Mouse (Mus musculus): ENCODE data around the gene Ptpn5. TPM values are rescaled to one million over a fixed set of nuclear protein-coding genes. Genes with fewer than 3 reads are reported as not detected.

The Ptpn5 gene
- not detected in 2 replicates for total RNA-seq (2015)
- not detected in 2 replicates for total RNA-seq (2017)

DNA sequence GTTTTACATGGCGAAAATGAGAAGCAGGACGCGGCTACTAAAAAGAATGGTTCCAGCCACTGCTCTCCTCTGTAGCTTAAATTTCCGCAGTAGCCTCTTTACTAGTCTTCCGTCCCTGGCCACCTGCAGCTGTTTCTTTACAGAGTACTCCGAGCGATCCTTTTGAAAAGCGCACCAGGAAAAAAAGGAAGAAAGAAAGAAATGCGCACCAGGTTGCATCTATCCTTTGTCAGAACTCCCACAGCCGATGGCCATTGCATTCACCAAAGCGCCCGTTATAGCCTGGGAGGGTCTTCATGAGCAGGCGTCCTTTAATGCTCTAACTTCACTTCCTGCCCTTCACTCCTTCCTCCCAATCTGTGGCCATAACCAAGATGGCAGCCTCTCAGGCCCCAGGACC, at the start of gene Ptpn5:
Ptpn5 (minus strand) TSS at position 354 of the 400 bp plus-strand sequence.
- no peak for ATAC-seq (replicated peaks; ENCODE audit: poor library complexity)

DNA sequence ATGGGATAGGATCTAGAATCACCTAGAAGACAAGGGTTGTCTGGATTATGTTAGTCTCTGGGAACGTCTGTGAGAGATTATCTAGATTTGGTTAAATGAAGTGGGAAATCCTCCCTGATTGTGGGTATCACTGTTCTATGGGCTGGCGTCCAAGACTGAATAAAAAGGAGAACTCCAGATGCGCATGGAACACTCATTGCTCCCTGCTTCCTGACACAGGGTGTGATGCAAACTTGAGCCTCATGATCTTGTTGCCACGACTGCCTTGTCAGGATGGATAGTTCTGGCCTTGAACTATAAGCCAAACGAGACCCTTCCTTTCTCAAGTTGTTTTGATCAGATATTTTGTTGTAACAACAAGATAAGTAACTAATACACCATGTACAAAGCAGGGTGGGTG, 37.3 kb upstream of the Ptpn5 start:
- ATAC-seq (replicated peaks; ENCODE audit: poor library complexity) = peak; percentile 72

DNA sequence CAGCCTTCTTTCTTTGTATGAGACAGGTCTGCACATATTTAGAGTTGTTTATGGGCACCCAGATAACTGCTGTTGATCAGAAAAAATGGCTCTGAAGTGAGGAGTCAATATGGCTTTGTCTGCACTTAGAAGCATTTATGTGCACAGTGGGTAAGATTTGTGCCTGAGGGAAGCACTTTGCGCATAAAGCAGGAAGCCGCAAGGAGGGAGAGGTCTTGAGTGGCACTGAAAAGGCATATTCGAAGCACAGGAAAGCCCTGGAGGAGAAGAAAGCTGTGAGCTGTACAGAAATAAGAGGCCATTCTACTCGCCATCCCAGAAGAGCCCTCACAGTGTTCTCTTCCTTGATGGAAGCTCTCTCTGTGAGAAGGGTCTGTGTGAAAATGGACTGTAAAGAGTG, 31.5 kb upstream of the Ptpn5 start:
- ATAC-seq (replicated peaks; ENCODE audit: poor library complexity) = no peak

DNA sequence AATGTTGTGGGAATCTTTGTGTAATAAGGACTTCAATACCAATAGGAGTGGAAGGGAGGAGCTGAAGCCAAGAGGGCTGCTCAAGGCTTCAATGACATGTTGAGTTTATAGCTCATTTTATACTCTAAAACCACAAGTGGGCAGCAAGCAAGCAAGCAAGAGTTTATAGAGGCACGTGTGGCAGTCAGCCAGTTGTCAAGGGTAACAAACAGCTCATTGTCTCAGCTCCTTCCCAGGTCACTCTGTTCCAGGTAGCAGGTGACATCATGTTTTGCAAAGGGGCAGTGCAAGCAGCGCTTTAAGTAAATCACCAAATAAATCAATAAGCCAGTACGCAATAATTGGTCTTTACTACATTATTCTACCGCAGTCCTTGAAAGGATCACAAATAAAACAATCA, 29.7 kb upstream of the Ptpn5 start:
- ATAC-seq (replicated peaks; ENCODE audit: poor library complexity) = no peak

DNA sequence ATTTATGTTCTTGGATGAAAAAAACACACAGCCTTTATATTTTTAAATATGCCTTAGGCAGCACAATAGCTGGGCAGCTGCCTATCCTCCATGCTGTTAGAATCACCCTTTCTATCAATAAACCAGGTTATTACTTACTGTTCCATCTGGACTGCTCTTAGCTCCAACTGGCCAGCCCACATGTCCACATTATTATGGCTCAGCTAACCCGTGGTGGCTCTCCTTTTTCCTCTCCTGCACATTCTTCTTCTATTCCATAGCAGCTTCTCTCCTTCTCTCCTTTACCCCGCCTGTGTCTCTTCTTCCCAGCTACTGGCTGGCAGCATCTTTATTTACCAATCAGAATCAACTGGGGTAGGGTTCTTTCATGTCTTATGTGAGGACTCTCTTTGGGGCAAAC, 25.0 kb upstream of the Ptpn5 start:
- ATAC-seq (replicated peaks; ENCODE audit: poor library complexity) = no peak

DNA sequence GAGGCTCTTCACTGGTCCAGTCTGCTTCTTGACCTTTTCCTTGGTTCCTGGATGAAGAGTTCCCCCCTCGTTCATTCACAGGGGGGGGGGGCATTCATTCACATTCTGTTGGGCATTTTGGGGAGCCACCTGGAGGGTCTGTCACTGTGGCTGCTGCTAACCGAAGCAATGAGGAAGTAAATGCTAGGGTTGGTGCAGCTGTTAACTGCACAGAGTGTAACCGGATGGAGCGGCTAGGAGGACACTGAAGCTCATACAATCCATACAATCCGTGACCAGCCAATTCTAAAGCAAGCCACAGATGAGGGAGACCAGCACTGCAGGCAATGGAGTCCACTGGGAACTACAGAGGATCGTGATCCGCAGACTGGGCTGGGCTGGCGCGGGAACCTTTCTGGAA, 24.3 kb upstream of the Ptpn5 start:
- peak; percentile 95 for ATAC-seq (replicated peaks; ENCODE audit: poor library complexity)

DNA sequence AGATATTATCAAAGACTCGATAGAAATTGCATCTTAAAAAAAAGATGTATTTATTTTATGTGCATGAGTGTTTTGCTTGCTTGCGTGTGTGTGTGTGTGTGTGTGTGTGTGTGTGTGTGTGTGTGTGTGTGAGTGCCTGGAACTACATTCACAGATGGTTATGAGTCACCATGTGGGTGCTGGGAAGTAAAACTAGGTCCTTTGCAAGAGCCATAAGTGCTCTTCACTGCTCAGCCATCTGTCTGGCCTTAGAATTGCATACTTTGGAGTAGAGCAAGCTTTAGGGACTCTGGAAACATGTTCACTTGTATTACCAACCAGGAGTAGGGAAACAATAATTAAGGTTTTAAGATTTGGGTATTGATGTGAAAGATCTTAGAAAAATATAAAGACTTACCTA, 22.4 kb upstream of the Ptpn5 start:
- no peak for ATAC-seq (replicated peaks; ENCODE audit: poor library complexity)

DNA sequence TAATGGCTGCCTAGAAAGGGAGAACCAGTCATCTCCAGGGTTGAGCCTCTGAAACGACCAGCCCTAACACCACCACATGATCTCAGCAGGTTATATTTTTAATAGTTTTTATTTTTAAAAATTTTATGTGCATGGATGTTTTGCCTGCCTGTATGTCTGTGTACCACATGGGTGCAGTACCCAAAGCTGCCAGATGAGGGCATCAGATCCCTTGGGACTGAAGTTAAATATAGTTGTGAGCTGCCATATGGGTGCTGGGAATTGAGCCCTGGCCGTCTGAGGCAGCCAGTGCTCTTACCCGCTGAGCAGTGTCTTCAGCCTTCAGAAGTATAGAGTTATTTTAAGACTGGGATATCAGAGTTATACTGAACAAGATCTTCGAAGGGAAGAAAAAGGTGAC, 21.9 kb upstream of the Ptpn5 start:
- ATAC-seq (replicated peaks; ENCODE audit: poor library complexity) = no peak

DNA sequence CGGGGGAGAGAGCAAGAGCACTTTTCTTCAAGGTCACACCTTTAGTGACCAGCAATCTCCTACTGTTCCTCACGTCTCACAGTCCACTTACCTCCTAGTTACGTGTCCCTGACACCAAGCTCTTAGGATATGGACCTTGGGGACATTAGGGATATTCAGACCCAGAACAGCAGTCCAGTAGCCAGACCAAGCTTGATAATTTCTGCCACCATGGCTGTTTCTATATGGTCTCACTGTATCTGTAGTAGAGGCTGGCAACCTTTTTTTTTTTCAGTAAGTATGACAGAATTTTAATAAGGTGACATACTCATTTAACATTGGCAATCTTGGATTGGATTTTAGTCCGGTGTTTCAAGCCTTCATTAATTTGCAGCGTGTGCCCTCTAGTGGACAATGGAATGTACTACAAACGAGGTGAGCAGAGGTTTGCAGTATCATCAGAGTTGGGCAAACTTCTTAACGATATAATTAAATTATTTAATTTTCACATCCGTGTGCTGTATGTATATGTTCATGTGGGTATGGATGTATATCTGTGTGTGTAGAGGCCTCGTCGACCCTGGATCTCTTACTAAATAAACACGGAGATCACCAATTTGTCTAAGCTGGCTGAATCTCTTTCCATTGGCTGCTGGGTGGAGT, 17.1 kb upstream of the Ptpn5 start:
- ATAC-seq (replicated peaks; ENCODE audit: poor library complexity) = peak; percentile 66

DNA sequence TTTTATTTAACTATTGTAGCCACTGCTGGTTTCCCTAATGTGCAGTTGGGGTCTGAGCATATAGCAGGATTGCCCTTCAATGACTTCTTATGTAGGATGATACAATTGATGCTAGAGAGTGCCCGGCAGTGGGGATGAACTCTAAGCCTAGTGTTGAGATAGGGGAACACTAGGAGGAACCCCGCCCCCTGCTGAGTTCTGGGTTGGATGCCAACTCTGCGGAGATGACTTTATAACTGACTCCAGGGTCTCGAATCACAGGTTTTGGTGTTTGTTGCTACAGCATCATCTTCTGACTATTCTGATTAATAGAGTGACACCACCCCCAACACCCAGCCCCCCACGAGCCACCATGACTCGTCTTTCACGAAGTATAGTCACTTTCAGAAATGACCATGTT, 14.8 kb upstream of the Ptpn5 start:
- ATAC-seq (replicated peaks; ENCODE audit: poor library complexity) = no peak

DNA sequence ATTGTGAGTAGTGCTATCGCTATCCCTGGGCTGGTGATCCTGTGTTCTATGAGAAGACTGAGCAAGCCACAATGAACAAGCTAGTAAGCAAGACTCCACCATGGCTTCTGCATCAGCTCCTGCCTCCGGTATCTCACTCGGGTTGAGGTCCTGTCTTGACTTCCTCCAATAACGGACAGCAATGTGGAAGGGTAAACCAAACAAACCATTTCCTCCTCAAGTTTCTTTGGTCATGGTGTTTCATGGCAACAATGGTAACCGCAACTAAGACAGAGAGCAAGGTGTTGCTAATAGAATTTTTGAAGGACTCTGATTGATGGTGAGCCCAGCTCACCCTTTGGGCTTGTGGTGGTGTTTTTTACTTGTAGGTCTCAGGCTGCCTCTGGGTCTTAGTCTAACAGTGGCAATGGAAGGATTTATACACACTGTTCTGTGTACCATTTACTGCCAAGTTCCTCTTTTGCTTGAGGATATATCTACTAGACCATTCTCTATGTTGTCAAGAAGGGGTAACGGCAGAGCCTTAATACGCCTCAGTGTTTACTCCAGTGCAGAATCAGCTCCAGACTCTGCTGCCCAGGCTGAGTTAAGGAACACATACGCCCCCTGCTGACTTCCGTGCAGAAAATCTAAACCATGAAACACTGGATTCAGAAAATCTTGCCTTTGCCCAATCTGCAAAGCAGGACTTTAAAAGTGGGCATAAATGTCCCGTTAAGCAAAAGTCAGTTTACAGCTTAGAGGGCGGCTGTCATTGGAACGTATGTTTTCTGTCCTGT, 12.7 kb upstream of the Ptpn5 start:
- ATAC-seq (replicated peaks; ENCODE audit: poor library complexity) = peak; percentile 91

DNA sequence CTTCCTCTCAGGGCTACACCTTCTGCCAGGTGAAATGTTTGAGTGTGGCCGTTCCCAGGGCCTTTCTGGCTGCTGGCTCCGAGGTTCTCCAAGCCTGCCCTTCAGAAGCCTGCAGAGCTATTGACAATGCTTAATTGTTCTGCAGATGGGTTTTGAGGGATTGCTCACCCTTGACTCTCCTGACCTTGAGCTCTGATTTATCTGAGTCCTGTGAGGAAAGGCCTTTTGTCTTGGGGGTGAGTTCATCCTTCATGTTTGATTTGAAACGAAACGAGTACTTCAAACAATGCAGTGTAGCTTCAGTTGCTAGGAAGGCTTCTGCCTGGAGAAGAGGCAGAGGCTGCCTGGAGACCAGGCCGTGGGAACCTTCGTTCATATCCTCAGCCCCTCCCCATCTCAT, 10.8 kb upstream of the Ptpn5 start:
- no peak for ATAC-seq (replicated peaks; ENCODE audit: poor library complexity)

DNA sequence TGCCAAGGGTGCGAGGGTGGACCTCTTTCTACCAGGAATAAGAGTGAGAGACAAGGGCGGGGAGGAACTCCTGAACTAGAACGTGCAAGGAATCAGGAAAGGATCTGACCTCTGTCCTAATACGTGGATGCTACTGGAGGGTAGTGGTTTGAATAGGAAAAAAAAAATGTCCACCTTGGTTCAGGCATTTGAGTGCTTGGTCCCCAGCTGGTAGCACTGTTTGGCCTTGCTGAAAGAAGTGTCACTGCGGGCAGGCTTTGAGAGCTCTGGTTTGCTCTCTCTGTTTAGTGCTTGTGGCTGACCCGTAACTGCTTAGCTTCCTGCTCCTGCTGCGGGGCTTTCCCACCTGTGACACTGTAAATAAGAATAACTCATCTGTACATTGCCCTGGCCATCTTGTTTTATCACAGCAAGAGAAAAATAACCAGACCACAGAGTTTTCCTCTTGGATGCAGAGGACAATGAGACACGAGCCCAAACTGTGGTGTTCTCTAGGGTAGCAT, 6.4 kb upstream of the Ptpn5 start:
- no peak for ATAC-seq (replicated peaks; ENCODE audit: poor library complexity)

DNA sequence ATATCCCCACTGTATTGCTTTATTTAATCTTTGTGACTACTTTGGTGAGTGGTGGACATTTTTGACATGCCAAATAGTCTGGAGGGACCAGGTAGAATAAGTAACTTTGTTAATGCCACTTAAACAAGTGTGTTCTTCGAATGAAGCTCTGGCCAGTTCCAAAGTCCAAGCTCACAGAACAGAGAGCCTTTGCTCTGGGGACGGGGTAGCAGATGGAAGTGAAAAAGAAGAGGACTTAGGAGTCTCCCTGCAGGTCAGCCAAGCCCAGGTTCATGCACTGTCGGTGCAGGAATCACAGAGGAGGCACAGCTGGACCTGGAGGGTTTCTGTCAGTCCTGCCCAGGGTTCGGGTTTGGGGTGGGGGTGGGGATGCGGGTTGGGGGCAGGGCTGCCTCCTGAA, 1.1 kb upstream of the Ptpn5 start:
- no peak for ATAC-seq (replicated peaks; ENCODE audit: poor library complexity)

DNA sequence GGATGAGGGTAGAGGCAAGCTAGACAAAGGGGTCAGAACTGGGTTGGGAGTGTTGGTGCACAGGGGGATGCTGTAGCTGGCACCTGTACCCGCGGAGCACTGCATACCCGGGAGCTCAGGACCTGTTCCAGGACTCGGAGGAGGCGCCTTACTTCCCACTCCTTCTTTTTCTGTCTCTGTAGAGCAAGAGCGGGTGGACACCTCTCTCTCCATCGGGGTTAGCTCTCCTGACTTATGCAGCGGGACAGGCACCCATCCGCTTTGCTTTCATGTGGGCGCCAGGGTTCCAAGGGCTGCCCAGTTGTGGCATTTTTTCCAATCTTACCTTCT, 588 bp downstream of the Ptpn5 start:
- ATAC-seq (replicated peaks; ENCODE audit: poor library complexity) = 0 out of 2 replicates have a peak, but pooled peaks have one; percentile 9

DNA sequence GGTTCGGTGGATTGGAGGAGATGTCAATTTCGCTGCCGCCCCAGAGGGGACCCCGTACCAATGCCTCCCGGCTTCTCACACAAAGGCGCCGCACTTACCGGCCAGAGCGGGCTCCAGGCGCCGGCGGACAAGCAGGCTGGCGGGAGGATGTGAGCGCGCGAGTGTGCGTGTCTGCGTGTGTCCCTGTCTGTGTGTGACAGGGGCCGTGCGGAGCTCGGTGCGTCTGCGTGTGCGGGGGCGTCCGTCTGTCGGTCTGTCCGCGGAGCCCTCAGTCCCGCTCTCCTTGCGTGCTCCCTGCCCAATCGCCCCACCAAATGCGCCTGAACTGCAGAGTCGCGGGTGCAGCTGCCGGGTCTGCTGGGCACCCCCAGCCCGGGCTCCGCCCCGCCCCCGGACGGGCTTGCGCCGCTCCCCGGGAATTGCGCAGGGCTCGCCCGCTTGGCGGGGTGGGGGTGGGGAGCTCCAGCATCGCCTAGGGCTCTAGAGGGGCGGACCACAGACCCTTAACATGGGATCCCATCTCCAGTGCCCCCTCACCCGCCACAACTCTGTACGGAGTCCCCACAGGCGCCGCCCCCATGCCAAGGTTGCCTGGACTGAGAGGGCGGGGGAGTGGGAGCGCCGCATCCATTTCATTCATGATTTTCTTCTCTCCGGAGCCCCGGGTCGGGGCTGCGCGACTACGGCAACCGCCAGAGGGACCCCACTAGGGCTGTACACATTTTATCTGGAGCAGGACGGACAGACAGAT, 1.1 kb downstream of the Ptpn5 start:
- peak; percentile 29; the same call in 1 of the 2 replicates for ATAC-seq (replicated peaks; ENCODE audit: poor library complexity)

DNA sequence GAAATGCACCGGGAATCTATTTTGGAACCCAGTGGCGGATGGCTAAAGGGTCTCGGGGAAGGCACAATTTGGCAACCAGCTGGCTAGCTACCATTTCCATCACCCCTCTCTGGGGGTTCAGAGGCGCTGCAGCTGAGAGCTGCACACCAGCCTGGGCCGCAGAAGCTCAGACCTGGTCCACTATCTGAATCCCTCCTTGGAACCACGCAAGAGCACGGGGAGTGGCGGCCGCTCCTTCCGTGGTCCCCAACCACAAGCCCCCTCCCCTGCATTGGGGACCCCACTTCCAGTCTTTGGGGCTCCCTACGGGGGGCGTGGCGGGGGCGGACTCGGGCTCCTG, 1.7 kb downstream of the Ptpn5 start:
- ATAC-seq (replicated peaks; ENCODE audit: poor library complexity) = no peak

DNA sequence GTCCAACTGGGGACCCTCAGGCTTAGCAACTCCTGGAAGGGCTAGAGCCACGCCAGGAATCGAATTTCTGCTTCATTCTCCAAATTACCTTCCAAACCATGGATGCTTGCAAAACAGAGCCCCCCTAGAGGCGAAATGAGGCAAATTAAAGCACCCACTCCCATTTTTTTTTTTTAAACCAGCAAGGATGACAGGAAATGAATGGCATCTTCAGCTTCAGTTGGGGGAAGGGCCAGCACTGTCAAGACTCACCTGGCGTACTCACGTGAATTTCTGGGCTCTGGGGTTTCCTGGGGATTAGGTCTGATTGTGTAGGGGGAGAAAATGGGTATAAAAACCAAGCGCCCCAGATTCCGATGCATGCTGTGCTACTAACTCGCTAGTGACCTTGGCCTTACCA, 2.2 kb downstream of the Ptpn5 start:
- no peak for ATAC-seq (replicated peaks; ENCODE audit: poor library complexity)

DNA sequence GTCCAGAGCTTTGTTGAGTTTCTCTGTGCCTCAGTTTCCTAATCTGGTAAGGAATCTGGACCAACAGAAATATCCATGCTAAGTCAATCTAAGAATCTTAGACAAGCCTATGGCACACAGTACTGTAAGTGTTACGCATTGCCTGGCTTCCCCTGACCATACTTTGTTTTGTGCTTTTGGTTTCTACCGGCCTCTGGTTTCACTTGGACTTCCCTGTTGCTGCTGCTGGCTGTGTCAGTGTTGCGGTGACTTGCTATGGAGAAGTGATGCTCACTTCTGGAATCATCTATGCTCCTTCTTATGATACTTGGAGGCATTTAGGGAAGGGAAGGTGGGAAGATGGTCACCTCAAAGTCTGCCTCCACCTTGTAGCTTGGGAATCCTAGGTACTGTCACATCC, 11.5 kb downstream of the Ptpn5 start:
- ATAC-seq (replicated peaks; ENCODE audit: poor library complexity) = peak; percentile 92

DNA sequence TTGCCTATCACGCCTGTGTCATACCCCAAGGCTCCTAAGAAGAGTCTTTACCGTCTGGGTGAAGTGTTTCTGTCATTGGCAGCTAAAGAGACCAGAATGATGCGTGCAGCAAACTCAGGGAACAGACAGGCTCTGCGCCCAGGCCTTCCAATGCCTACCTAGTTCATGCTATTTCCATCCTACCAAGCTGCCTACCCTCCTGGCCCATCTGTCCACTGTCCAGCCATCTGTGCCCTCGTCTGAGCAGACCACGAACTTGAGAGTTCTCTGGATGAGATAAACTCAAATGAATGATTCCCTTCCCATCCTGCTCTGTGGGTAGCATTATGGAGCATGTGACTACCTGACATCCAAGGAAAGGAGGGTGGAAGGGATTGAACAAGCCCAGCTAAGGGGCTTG, 16.8 kb downstream of the Ptpn5 start:
- ATAC-seq (replicated peaks; ENCODE audit: poor library complexity) = no peak

DNA sequence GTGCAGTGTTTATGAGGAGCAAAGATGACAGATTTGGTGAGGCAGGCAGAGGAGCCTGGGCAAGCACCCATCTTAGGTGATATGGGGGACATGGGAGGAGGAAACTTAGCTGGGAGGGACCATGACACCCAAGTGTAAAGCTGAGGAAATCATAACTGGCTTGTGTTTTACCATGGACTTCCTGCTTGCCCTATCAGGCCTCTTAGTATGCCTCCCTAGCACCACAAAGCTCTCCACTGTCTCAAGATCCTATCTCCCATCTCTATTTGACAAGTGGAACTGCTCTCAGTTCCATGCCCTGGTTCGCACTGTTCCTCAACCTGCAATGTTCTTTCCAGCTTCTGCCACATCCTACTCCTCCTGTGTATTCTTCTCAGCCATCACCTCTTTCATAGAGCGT, 18.0 kb downstream of the Ptpn5 start:
- ATAC-seq (replicated peaks; ENCODE audit: poor library complexity) = peak; percentile 25; the same call in 1 of the 2 replicates

DNA sequence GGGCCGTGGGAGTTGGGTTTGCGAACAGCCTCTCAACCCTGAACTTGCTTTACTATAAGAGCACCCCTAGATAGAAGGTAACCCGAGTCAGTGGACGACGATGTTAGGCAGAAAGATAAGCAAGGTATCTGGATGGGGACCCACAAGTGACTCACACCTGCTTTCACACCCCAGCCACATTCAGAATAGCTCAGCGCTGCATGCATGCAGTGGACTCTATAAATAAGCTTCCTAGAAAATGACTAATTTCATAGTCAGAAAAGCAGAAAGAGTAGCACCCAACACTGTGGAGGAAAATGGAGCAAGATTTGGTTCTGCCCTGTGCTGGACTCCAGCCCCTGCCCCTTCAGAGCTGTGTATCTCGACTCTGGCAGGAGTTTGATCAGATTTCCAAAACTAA, 20.1 kb downstream of the Ptpn5 start:
- ATAC-seq (replicated peaks; ENCODE audit: poor library complexity) = no peak
